Mouse (Mus musculus) neural tube, embryonic 11.5 days (tissue): Measurements from ENCODE around the gene Pfdn2. TPM values are rescaled to one million over a fixed set of nuclear protein-coding genes. Genes with fewer than 3 reads are reported as not detected.

Experiments
- ATAC-seq: fragments of 200-750 bp; cut with Nextera tagmentation; 2 replicates; pipeline ENCODE4 v1.8.0; 2017; ENCODE audit warnings: moderate number of reproducible peaks, mild to moderate bottlenecking, moderate TSS enrichment, moderate library complexity; ENCODE audit not compliant: insufficient read depth, low FRiP score, low TSS enrichment
- DNase-seq: peaks from one replicate; pipeline ENCODE4 v3.0.0-alpha.2; 2015; ENCODE audit warnings: low spot score
- H3K27ac ChIP-seq: fragments of 300-500 bp; sonication (generic); 2 replicates; pipeline ENCODE4 v1.5.1; 2014; ENCODE audit warnings: low read depth, mild to moderate bottlenecking, low read length
- H3K27me3 ChIP-seq: fragments of 300-500 bp; sonication (generic); 2 replicates; pipeline ENCODE4 v1.6.1; 2014; ENCODE audit warnings: mild to moderate bottlenecking, low read length, mixed read lengths; ENCODE audit not compliant: control insufficient read depth, insufficient read depth
- H3K36me3 ChIP-seq: fragments of 300-500 bp; sonication (generic); 2 replicates; pipeline ENCODE4 v1.6.1; 2014; ENCODE audit warnings: mild to moderate bottlenecking, low read length, moderate library complexity, mixed read lengths; ENCODE audit not compliant: control insufficient read depth, insufficient read depth
- H3K4me1 ChIP-seq: fragments of 300-500 bp; sonication (generic); 2 replicates; pipeline ENCODE4 v1.6.1; 2014; ENCODE audit warnings: low read length, mixed read lengths; ENCODE audit not compliant: control insufficient read depth, insufficient read depth
- H3K4me2 ChIP-seq: fragments of 300-500 bp; sonication (generic); 2 replicates; pipeline ENCODE4 v1.6.1; 2014; ENCODE audit warnings: low read depth, mild to moderate bottlenecking, moderate library complexity
- H3K4me3 ChIP-seq: fragments of 300-500 bp; sonication (generic); 2 replicates; pipeline ENCODE4 v1.5.1; 2014; ENCODE audit warnings: low read depth, low read length
- H3K9ac ChIP-seq: fragments of 300-500 bp; sonication (generic); 2 replicates; pipeline ENCODE4 v1.6.1; 2014; ENCODE audit warnings: mild to moderate bottlenecking, low read length
- H3K9me3 ChIP-seq: fragments of 300-500 bp; sonication (generic); 2 replicates; pipeline ENCODE4 v1.6.1; 2016; ENCODE audit warnings: low read length; ENCODE audit not compliant: control insufficient read depth
- WGBS: fragments of 180-500 bp; shearing (Covaris S2); extraction: QIAGEN DNeasy Blood & Tissue Kit; methylation state at CpG from one replicate; pipeline ENCODE4 v1.1.7; 2014; 5-methylcytosine and 5-hydroxymethylcytosine counted together
- polyA plus RNA-seq: library from polyadenylated mRNA; unstranded; fragments of >200 nt; fragmentation: Nextera tagmentation; extraction: Ambion mirVana; gene quantifications from 2 replicates; pipeline ENCODE4 v1.2.1, GENCODE M21; 2014

Gene Pfdn2
- polyA plus RNA-seq, 1 experiment from 2014 or later: 68.0 TPM

GRCm38 (mm10) chr1:171346095-171346450 is 603 bp downstream of the Pfdn2 start:
- no peak for DNase-seq
- Histone ChIP-seq H3K36me3 (peaks cover 3% of the 10 kb centered on the region; the same call in 1 of the 2 replicates), H3K9me3 (no peaks in the 10 kb centered on the region), H3K27ac (no peak overlapping the region), H3K4me3 (peak overlapping the region; percentile 73), H3K27me3 (no peaks in the 10 kb centered on the region), H3K9ac (peak overlapping the region; percentile 76), H3K4me1 (peaks cover 6% of the 10 kb centered on the region; the same call in 1 of the 2 replicates), H3K4me2 (peak overlapping the region; percentile 79)
- 3% methylated on average over 14 of the region's 14 CpGs for WGBS
- 0 out of 2 replicates have a peak, but pooled peaks have one; percentile 2 for ATAC-seq

GRCm38 (mm10) chr1:171348665-171349064 is 3.2 kb downstream of the Pfdn2 start:
- no peaks in the 10 kb centered on the region for H3K27me3 ChIP-seq
- H3K4me2 ChIP-seq: no peak overlapping the region
- peaks cover 6% of the 10 kb centered on the region; the same call in 1 of the 2 replicates for H3K4me1 ChIP-seq
- no peaks in the 10 kb centered on the region; the same call in 1 of the 2 replicates for H3K36me3 ChIP-seq
- H3K9ac ChIP-seq: no peak overlapping the region
- 93% methylated on average over 3 of the region's 3 CpGs for WGBS
- no peak for DNase-seq
- ATAC-seq: no peak
- H3K9me3 ChIP-seq: no peaks in the 10 kb centered on the region
- no peak overlapping the region for H3K27ac ChIP-seq
- H3K4me3 ChIP-seq: no peak overlapping the region

GRCm38 (mm10) chr1:171349210-171349609 is 3.7 kb downstream of the Pfdn2 start:
- H3K9me3 ChIP-seq: no peaks in the 10 kb centered on the region
- no peak for DNase-seq
- no peaks in the 10 kb centered on the region; the same call in 1 of the 2 replicates for H3K36me3 ChIP-seq
- H3K4me1 ChIP-seq: peaks cover 6% of the 10 kb centered on the region; the same call in 1 of the 2 replicates
- no peak overlapping the region for H3K4me3 ChIP-seq
- no peak for ATAC-seq
- no peak overlapping the region for H3K9ac ChIP-seq
- H3K4me2 ChIP-seq: no peak overlapping the region
- WGBS: 95% methylated on average over 2 of the region's 2 CpGs
- no peak overlapping the region for H3K27ac ChIP-seq
- H3K27me3 ChIP-seq: no peaks in the 10 kb centered on the region

DNA sequence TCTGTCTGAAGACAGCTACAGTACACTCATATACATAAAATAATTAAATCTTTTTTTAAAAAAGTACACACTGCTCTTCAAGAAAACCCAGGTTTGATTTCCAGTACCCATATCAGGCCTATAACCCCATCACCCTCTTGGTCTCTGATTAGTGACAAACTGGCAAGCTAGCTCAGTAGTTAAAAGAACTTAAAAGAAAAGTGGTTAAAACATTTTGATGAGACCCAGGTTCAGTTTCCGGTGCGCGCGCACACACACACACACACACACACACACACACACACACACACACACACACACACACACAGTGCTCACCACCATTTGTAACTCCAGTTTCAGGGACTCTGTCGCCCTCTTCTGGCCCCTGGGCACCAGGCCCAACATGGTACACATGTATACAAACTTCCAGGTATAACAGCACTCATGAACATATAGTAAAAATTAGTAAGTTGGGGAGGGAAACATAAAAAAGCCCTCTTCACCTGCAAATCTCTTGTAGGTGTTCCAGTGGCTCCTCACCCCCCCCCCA is 10.4 kb downstream of the Pfdn2 start:
- 83% methylated on average over 5 of the region's 5 CpGs for WGBS
- H3K27me3 ChIP-seq: no peaks in the 10 kb centered on the region
- H3K36me3 ChIP-seq: peaks cover 2% of the 10 kb centered on the region; the same call in 1 of the 2 replicates
- H3K4me3 ChIP-seq: no peak overlapping the region
- DNase-seq (peak; percentile 30), ATAC-seq (no peak)
- H3K9me3 ChIP-seq: peaks cover 3% of the 10 kb centered on the region; the same call in 1 of the 2 replicates
- peaks cover 5% of the 10 kb centered on the region for H3K4me1 ChIP-seq
- no peak overlapping the region for H3K27ac ChIP-seq
- no peak overlapping the region for H3K4me2 ChIP-seq
- no peak overlapping the region for H3K9ac ChIP-seq

GRCm38 (mm10) chr1:171356814-171357213 is 11.3 kb downstream of the Pfdn2 start:
- H3K27me3 ChIP-seq: no peaks in the 10 kb centered on the region
- peaks cover 2% of the 10 kb centered on the region; the same call in 1 of the 2 replicates for H3K36me3 ChIP-seq
- H3K9me3 ChIP-seq: peaks cover 3% of the 10 kb centered on the region; the same call in 1 of the 2 replicates
- no peak overlapping the region for H3K9ac ChIP-seq
- no peak overlapping the region for H3K4me2 ChIP-seq
- no peak overlapping the region for H3K4me3 ChIP-seq
- H3K4me1 ChIP-seq: peaks cover 5% of the 10 kb centered on the region
- H3K27ac ChIP-seq: no peak overlapping the region
- 91% methylated on average over 2 of the region's 2 CpGs for WGBS
- ATAC-seq: no peak
- DNase-seq: no peak

GRCm38 (mm10) chr1:171358421-171358820 is 13.0 kb downstream of the Pfdn2 start:
- 0 out of 2 replicates have a peak, but pooled peaks cover 2% of the 10 kb centered on the region for H3K36me3 ChIP-seq
- H3K4me3 ChIP-seq: no peak overlapping the region
- H3K4me2 ChIP-seq: no peak overlapping the region
- H3K9me3 ChIP-seq: peaks cover 3% of the 10 kb centered on the region; the same call in 1 of the 2 replicates
- DNase-seq (peak; percentile 19), ATAC-seq (no peak)
- peaks cover 5% of the 10 kb centered on the region for H3K4me1 ChIP-seq
- no peak overlapping the region for H3K27ac ChIP-seq
- H3K27me3 ChIP-seq: no peaks in the 10 kb centered on the region
- WGBS: 77% methylated on average over 4 of the region's 4 CpGs
- no peak overlapping the region for H3K9ac ChIP-seq

- DNase-seq: no peak
- peak overlapping the region; percentile 45 for H3K27ac ChIP-seq
- peak overlapping the region; percentile 41 for H3K9ac ChIP-seq
- WGBS: 5% methylated on average over 26 of the region's 26 CpGs
- H3K36me3 ChIP-seq: 0 out of 2 replicates have a peak, but pooled peaks cover 2% of the 10 kb centered on the region
- no peaks in the 10 kb centered on the region for H3K27me3 ChIP-seq
- ATAC-seq: peak; percentile 66; the same call in 1 of the 2 replicates
- H3K9me3 ChIP-seq: peaks cover 3% of the 10 kb centered on the region; the same call in 1 of the 2 replicates
- peak overlapping the region; percentile 32 for H3K4me3 ChIP-seq
- H3K4me1 ChIP-seq: peaks cover 5% of the 10 kb centered on the region
- H3K4me2 ChIP-seq: peak overlapping the region; percentile 80
Measured at GRCm38 (mm10) chr1:171360253-171360652, 14.8 kb downstream of the Pfdn2 start.

GRCm38 (mm10) chr1:171360656-171361055 is 15.2 kb downstream of the Pfdn2 start, which contains the start of gene Klhdc9:
TSS of gene Klhdc9 (minus strand) at chr1:171360798.
- Histone ChIP-seq H3K9me3 (peaks cover 3% of the 10 kb centered on the region; the same call in 1 of the 2 replicates), H3K4me3 (peak within 1 kb of the TSS; percentile 32), H3K27me3 (no peaks in the 10 kb centered on the region), H3K4me1 (peaks cover 5% of the 10 kb centered on the region), H3K4me2 (peak within 1 kb of the TSS; percentile 80), H3K9ac (peak within 1 kb of the TSS; percentile 47), H3K27ac (peak within 1 kb of the TSS; percentile 45), H3K36me3 (0 out of 2 replicates have a peak, but pooled peaks cover 2% of the 10 kb centered on the region)
- DNase-seq: peak; percentile 93
- under 1% methylated on average over 21 of the region's 21 CpGs for WGBS
- peak; percentile 94 for ATAC-seq
